Mouse (Mus musculus) ES-E14 (cell line): ENCODE results near the gene Cdca8. TPM values are rescaled to one million over a fixed set of nuclear protein-coding genes. Genes with fewer than 3 reads are reported as not detected.

Experiments used
- DNase-seq: peaks from one replicate; pipeline ENCODE4 v3.0.0-alpha.2; 2013; ENCODE audit warnings: low read depth, low spot score
- H3K27ac ChIP-seq: 2 replicates; pipeline ENCODE4 v1.5.1; 2012; ENCODE audit warnings: low read depth, mild to moderate bottlenecking, low read length, moderate library complexity, mixed read lengths; ENCODE audit not compliant: poor library complexity, insufficient read depth, severe bottlenecking
- H3K36me3 ChIP-seq: 2 replicates; pipeline ENCODE4 v1.6.1; 2012; ENCODE audit warnings: mild to moderate bottlenecking, low read length, moderate library complexity, mixed read lengths; ENCODE audit not compliant: control insufficient read depth, poor library complexity, insufficient read depth, severe bottlenecking
- H3K4me1 ChIP-seq, 2 experiments: fragments of 150-350 bp in 1 of 2; sonication (generic) in 1 of 2; 2 replicates each; pipeline ENCODE4 v1.6.1; 2012; ENCODE audit warnings: low read length in 2 of 2, mild to moderate bottlenecking in 1 of 2, mixed read lengths in 1 of 2; ENCODE audit not compliant: control insufficient read depth in 2 of 2, insufficient read depth in 2 of 2, poor library complexity in 1 of 2
- H3K4me3 ChIP-seq, 2 experiments: fragments of 150-350 bp in 1 of 2; sonication (generic) in 1 of 2; 2 replicates each; pipeline ENCODE4 v1.5.1; 2012; ENCODE audit warnings: low read length in 2 of 2, low read depth in 1 of 2, mild to moderate bottlenecking in 1 of 2, mixed read lengths in 1 of 2; ENCODE audit not compliant: insufficient read depth in 1 of 2, poor library complexity in 1 of 2, severe bottlenecking in 1 of 2
- H3K9ac ChIP-seq: 2 replicates; pipeline ENCODE4 v1.6.1; 2012; ENCODE audit warnings: low read depth, mild to moderate bottlenecking, low read length, mixed read lengths; ENCODE audit not compliant: poor library complexity, insufficient read depth, severe bottlenecking
- H3K9me3 ChIP-seq: fragments of 150-350 bp; sonication (generic); 2 replicates; pipeline ENCODE4 v1.6.1; 2012; ENCODE audit warnings: low read depth, mild to moderate bottlenecking, low read length; ENCODE audit not compliant: control insufficient read depth, insufficient read depth
- CHD2 ChIP-seq: IDR thresholded peaks from 2 replicates; pipeline ENCODE4 v1.6.1; 2014; ENCODE audit warnings: mild to moderate bottlenecking, low read depth, low read length, inconsistent platforms
- HCFC1 ChIP-seq: IDR thresholded peaks from 2 replicates; pipeline ENCODE4 v1.6.1; 2012; ENCODE audit warnings: low read length, inconsistent platforms, borderline replicate concordance; ENCODE audit not compliant: insufficient read depth
- MAFK ChIP-seq: IDR thresholded peaks from 2 replicates; pipeline ENCODE4 v1.6.1; 2014; ENCODE audit warnings: mild to moderate bottlenecking, low read depth, low read length, inconsistent platforms; ENCODE audit not compliant: insufficient read depth
- ZC3H11A ChIP-seq: IDR thresholded peaks from 2 replicates; pipeline ENCODE4 v1.6.1; 2012; ENCODE audit warnings: low read depth, mild to moderate bottlenecking, inconsistent platforms, low read length, borderline replicate concordance
- ZNF384 ChIP-seq: IDR thresholded peaks from 2 replicates; pipeline ENCODE4 v1.6.1; 2012; ENCODE audit warnings: low read depth, low read length, inconsistent platforms
- in situ Hi-C, 2 experiments: fragments of 600-800 bp; cut with MboI; formaldehyde crosslinking; loops; one replicate each; pipeline ENCODE4 v1.15.1; 2025; ENCODE audit warnings: low sequenced_read_pairs in 2 of 2, inconsistent platforms in 1 of 2; ENCODE audit not compliant: unreplicated experiment in 2 of 2
- total RNA-seq: library from RNA; depleted of rRNA; stranded (reverse); fragments of 300-350 nt; gene quantifications from 2 replicates; pipeline ENCODE4 v1.2.3, GENCODE M21; 2012

The Cdca8 gene
- total RNA-seq, 1 experiment = 96.1 TPM

- no peak overlapping the region for H3K27ac ChIP-seq
- no peak for TF ChIP-seq ZC3H11A
- no peak for TF ChIP-seq ZNF384
- no peak for TF ChIP-seq HCFC1
- TF ChIP-seq CHD2 = no peak
- TF ChIP-seq MAFK = no peak
Measured at GRCm38 (mm10) chr4:124960940-124961339, 21.8 kb upstream of the Cdca8 start.

GRCm38 (mm10) chr4:124959062-124959461, 20.0 kb upstream of the Cdca8 start:
- Histone ChIP-seq H3K9ac (no peak overlapping the region), H3K27ac (no peak overlapping the region), H3K36me3 (no peaks in the 10 kb centered on the region), H3K4me1 (no peaks in the 10 kb centered on the region), H3K9me3 (no peaks in the 10 kb centered on the region), H3K4me3 (no peak overlapping the region)
- no peak for TF ChIP-seq ZNF384
- no peak for TF ChIP-seq HCFC1
- TF ChIP-seq ZC3H11A = no peak
- TF ChIP-seq MAFK = no peak
- TF ChIP-seq CHD2 = no peak
- no peak for DNase-seq
- in situ Hi-C loops = no loop called here

More at GRCm38 (mm10) chr4:124960940-124961339, 21.8 kb upstream of the Cdca8 start:
- no peaks in the 10 kb centered on the region for H3K9me3 ChIP-seq
- H3K4me3 ChIP-seq = no peak overlapping the region
- H3K4me1 ChIP-seq = no peaks in the 10 kb centered on the region
- no peak overlapping the region for H3K9ac ChIP-seq
- in situ Hi-C loops = no loop called here
- no peak for DNase-seq
- H3K36me3 ChIP-seq = no peaks in the 10 kb centered on the region

- DNase-seq = no peak
- Histone ChIP-seq H3K9ac (no peak overlapping the region), H3K36me3 (no peaks in the 10 kb centered on the region), H3K4me1 (no peaks in the 10 kb centered on the region), H3K4me3 (no peak overlapping the region), H3K27ac (no peak overlapping the region), H3K9me3 (no peaks in the 10 kb centered on the region)
- TF ChIP-seq CHD2 (no peak), ZC3H11A (no peak), ZNF384 (no peak), MAFK (no peak), HCFC1 (no peak)
- in situ Hi-C loops = no loop called here
Measured at GRCm38 (mm10) chr4:124957284-124957683, 18.2 kb upstream of the Cdca8 start.

- Histone ChIP-seq H3K9me3 (no peaks in the 10 kb centered on the region), H3K9ac (no peak overlapping the region), H3K36me3 (no peaks in the 10 kb centered on the region), H3K4me3 (no peak overlapping the region), H3K4me1 (no peaks in the 10 kb centered on the region), H3K27ac (no peak overlapping the region)
- no peak for TF ChIP-seq HCFC1
- TF ChIP-seq ZNF384 = no peak
- TF ChIP-seq ZC3H11A = no peak
- TF ChIP-seq CHD2 = no peak
- TF ChIP-seq MAFK = no peak
- in situ Hi-C loops = no loop called here
- no peak for DNase-seq
Measured at GRCm38 (mm10) chr4:124953546-124953945, 14.4 kb upstream of the Cdca8 start.

- H3K9me3 ChIP-seq = no peaks in the 10 kb centered on the region
- H3K9ac ChIP-seq = no peak overlapping the region
- no peaks in the 10 kb centered on the region for H3K4me1 ChIP-seq
- H3K36me3 ChIP-seq = no peaks in the 10 kb centered on the region
- no peak for DNase-seq
- H3K4me3 ChIP-seq = no peak overlapping the region
- TF ChIP-seq HCFC1 = no peak
- no peak for TF ChIP-seq MAFK
- no peak for TF ChIP-seq CHD2
- TF ChIP-seq ZC3H11A = no peak
- no peak for TF ChIP-seq ZNF384
- in situ Hi-C loops = no loop called here
- H3K27ac ChIP-seq = no peak overlapping the region
Measured at GRCm38 (mm10) chr4:124951036-124951433, 11.9 kb upstream of the Cdca8 start.
